Mouse (Mus musculus) forelimb bud, embryonic 11.5 days (tissue): ENCODE measurements around the gene Klrd1.
"Not testable (repeated sequence)": the region's sequence is repeated elsewhere in the genome, so short reads cannot be mapped to it uniquely, and the experiment has no call there.

Experiments
- DNase-seq: peaks from one replicate; pipeline ENCODE4 v3.0.0-alpha.2; 2012; ENCODE audit warnings: low read depth, low spot score

The Klrd1 gene

GRCm38 (mm10) chr6:129591508-129591907 is at the start of gene Klrd1:
Klrd1 (plus strand) TSS chr6:129591782.
- no peak for DNase-seq

GRCm38 (mm10) chr6:129541931-129542330 is 49.7 kb upstream of the Klrd1 start:
- no peak for DNase-seq

GRCm38 (mm10) chr6:129542540-129542939 is 49.0 kb upstream of the Klrd1 start:
- DNase-seq, result no peak

- DNase-seq, result peak; percentile 55
Measured at GRCm38 (mm10) chr6:129543709-129544606, 47.6 kb upstream of the Klrd1 start.

GRCm38 (mm10) chr6:129547277-129547676 is 44.3 kb upstream of the Klrd1 start:
- no peak for DNase-seq

- DNase-seq, result no peak
Measured at GRCm38 (mm10) chr6:129548009-129548408, 43.6 kb upstream of the Klrd1 start.

- no peak for DNase-seq
Measured at GRCm38 (mm10) chr6:129557298-129558023, 34.1 kb upstream of the Klrd1 start.

GRCm38 (mm10) chr6:129558946-129559640 is 32.5 kb upstream of the Klrd1 start:
- DNase-seq, result peak; percentile 70

- no peak for DNase-seq
Measured at GRCm38 (mm10) chr6:129559641-129560027, 31.9 kb upstream of the Klrd1 start.

GRCm38 (mm10) chr6:129565257-129565656 is 26.3 kb upstream of the Klrd1 start:
- no peak for DNase-seq

- DNase-seq, result no peak
Measured at GRCm38 (mm10) chr6:129575315-129575714, 16.3 kb upstream of the Klrd1 start.

- DNase-seq, result no peak
Measured at GRCm38 (mm10) chr6:129577605-129578004, 14.0 kb upstream of the Klrd1 start, which contains the start of gene Klre1. Klre1 (plus strand) TSS chr6:129577905.

GRCm38 (mm10) chr6:129581274-129581673 is 10.3 kb upstream of the Klrd1 start:
- no peak for DNase-seq

GRCm38 (mm10) chr6:129581896-129582295 is 9.7 kb upstream of the Klrd1 start:
- DNase-seq, result no peak

GRCm38 (mm10) chr6:129583014-129583413 is 8.6 kb upstream of the Klrd1 start:
- DNase-seq, result no peak

GRCm38 (mm10) chr6:129608372-129608771 is 16.8 kb downstream of the Klrd1 start:
- no peak for DNase-seq

- DNase-seq, result no peak
Measured at GRCm38 (mm10) chr6:129623735-129624134, 32.2 kb downstream of the Klrd1 start, which contains the start of gene Klrk1. Klrk1 (minus strand) TSS chr6:129623864.

- not testable (repeated sequence) for DNase-seq
Measured at GRCm38 (mm10) chr6:129631046-129631445, 39.5 kb downstream of the Klrd1 start.

GRCm38 (mm10) chr6:129643237-129643636 is 51.7 kb downstream of the Klrd1 start, which contains the start of gene Klrc3:
Klrc3 (minus strand) TSS chr6:129643337.
- not testable (repeated sequence) for DNase-seq

- not testable (repeated sequence) for DNase-seq
Measured at GRCm38 (mm10) chr6:129644054-129644453, 52.5 kb downstream of the Klrd1 start.
